Mouse (Mus musculus) ES-E14 (cell line): ENCODE results near the gene Glod5. TPM values are rescaled to one million over a fixed set of nuclear protein-coding genes. Genes with fewer than 3 reads are reported as not detected.

ENCODE experiments used
- DNase-seq: peaks from one replicate; pipeline ENCODE4 v3.0.0-alpha.2; 2013; ENCODE audit warnings: low read depth, low spot score
- H3K27ac ChIP-seq: 2 replicates; pipeline ENCODE4 v1.5.1; 2012; ENCODE audit warnings: low read depth, mild to moderate bottlenecking, low read length, moderate library complexity, mixed read lengths; ENCODE audit not compliant: poor library complexity, insufficient read depth, severe bottlenecking
- H3K36me3 ChIP-seq: 2 replicates; pipeline ENCODE4 v1.6.1; 2012; ENCODE audit warnings: mild to moderate bottlenecking, low read length, moderate library complexity, mixed read lengths; ENCODE audit not compliant: control insufficient read depth, poor library complexity, insufficient read depth, severe bottlenecking
- H3K4me1 ChIP-seq, 2 experiments: fragments of 150-350 bp in 1 of 2; sonication (generic) in 1 of 2; 2 replicates each; pipeline ENCODE4 v1.6.1; 2012; ENCODE audit warnings: low read length in 2 of 2, mild to moderate bottlenecking in 1 of 2, mixed read lengths in 1 of 2; ENCODE audit not compliant: control insufficient read depth in 2 of 2, insufficient read depth in 2 of 2, poor library complexity in 1 of 2
- H3K4me3 ChIP-seq, 2 experiments: fragments of 150-350 bp in 1 of 2; sonication (generic) in 1 of 2; 2 replicates each; pipeline ENCODE4 v1.5.1; 2012; ENCODE audit warnings: low read length in 2 of 2, low read depth in 1 of 2, mild to moderate bottlenecking in 1 of 2, mixed read lengths in 1 of 2; ENCODE audit not compliant: insufficient read depth in 1 of 2, poor library complexity in 1 of 2, severe bottlenecking in 1 of 2
- H3K9ac ChIP-seq: 2 replicates; pipeline ENCODE4 v1.6.1; 2012; ENCODE audit warnings: low read depth, mild to moderate bottlenecking, low read length, mixed read lengths; ENCODE audit not compliant: poor library complexity, insufficient read depth, severe bottlenecking
- H3K9me3 ChIP-seq: fragments of 150-350 bp; sonication (generic); 2 replicates; pipeline ENCODE4 v1.6.1; 2012; ENCODE audit warnings: low read depth, mild to moderate bottlenecking, low read length; ENCODE audit not compliant: control insufficient read depth, insufficient read depth
- CHD2 ChIP-seq: IDR thresholded peaks from 2 replicates; pipeline ENCODE4 v1.6.1; 2014; ENCODE audit warnings: mild to moderate bottlenecking, low read depth, low read length, inconsistent platforms
- HCFC1 ChIP-seq: IDR thresholded peaks from 2 replicates; pipeline ENCODE4 v1.6.1; 2012; ENCODE audit warnings: low read length, inconsistent platforms, borderline replicate concordance; ENCODE audit not compliant: insufficient read depth
- MAFK ChIP-seq: IDR thresholded peaks from 2 replicates; pipeline ENCODE4 v1.6.1; 2014; ENCODE audit warnings: mild to moderate bottlenecking, low read depth, low read length, inconsistent platforms; ENCODE audit not compliant: insufficient read depth
- ZC3H11A ChIP-seq: IDR thresholded peaks from 2 replicates; pipeline ENCODE4 v1.6.1; 2012; ENCODE audit warnings: low read depth, mild to moderate bottlenecking, inconsistent platforms, low read length, borderline replicate concordance
- ZNF384 ChIP-seq: IDR thresholded peaks from 2 replicates; pipeline ENCODE4 v1.6.1; 2012; ENCODE audit warnings: low read depth, low read length, inconsistent platforms
- in situ Hi-C, 2 experiments: fragments of 600-800 bp; cut with MboI; formaldehyde crosslinking; loops; one replicate each; pipeline ENCODE4 v1.15.1; 2025; ENCODE audit warnings: low sequenced_read_pairs in 2 of 2, inconsistent platforms in 1 of 2; ENCODE audit not compliant: unreplicated experiment in 2 of 2
- total RNA-seq: library from RNA; depleted of rRNA; stranded (reverse); fragments of 300-350 nt; gene quantifications from 2 replicates; pipeline ENCODE4 v1.2.3, GENCODE M21; 2012

The Glod5 gene
- total RNA-seq, 1 experiment = 4.6 TPM

- no peak overlapping the region for H3K4me3 ChIP-seq
- in situ Hi-C loops = no loop called here
These were observed 17.6 kb downstream of the Glod5 start for GRCm38 (mm10) chrX:8000546-8001192.

GRCm38 (mm10) chrX:7993068-7993735 is 25.1 kb downstream of the Glod5 start:
- no peak overlapping the region for H3K9ac ChIP-seq
- 0 out of 4 replicates have a peak overlapping the region, but pooled peaks of 1 of the 2 experiments have one; percentile 1 for H3K4me3 ChIP-seq
- no peaks in the 10 kb centered on the region for H3K9me3 ChIP-seq
- H3K36me3 ChIP-seq = no peaks in the 10 kb centered on the region
- DNase-seq = peak; percentile 31
- H3K4me1 ChIP-seq = peaks cover 0 to 7% of the 10 kb centered on the region in 2 experiments; a peak in 2 of 4 replicates
- H3K27ac ChIP-seq = peak overlapping the region; percentile 47; the same call in 1 of the 2 replicates
- in situ Hi-C loops = no loop called here
- TF ChIP-seq CHD2 (no peak), HCFC1 (no peak), ZNF384 (no peak), MAFK (no peak)

More at GRCm38 (mm10) chrX:8000546-8001192, 17.6 kb downstream of the Glod5 start:
- Histone ChIP-seq H3K9me3 (no peaks in the 10 kb centered on the region), H3K4me1 (peaks cover 0 to 7% of the 10 kb centered on the region in 2 experiments; a peak in 1 of 4 replicates), H3K27ac (peak overlapping the region; percentile 66; the same call in 1 of the 2 replicates), H3K36me3 (no peaks in the 10 kb centered on the region), H3K9ac (no peak overlapping the region)
- no peak for DNase-seq
- TF ChIP-seq MAFK = peak; percentile 41; the same call in 1 of the 2 replicates
- TF ChIP-seq CHD2 = no peak

- in situ Hi-C loops = no loop called here
- no peak for TF ChIP-seq ZC3H11A
- TF ChIP-seq ZNF384 = no peak
- no peak for TF ChIP-seq MAFK
- peak; percentile 22 for DNase-seq
- no peaks in the 10 kb centered on the region for H3K36me3 ChIP-seq
- H3K9ac ChIP-seq = no peak overlapping the region
- H3K4me1 ChIP-seq = peaks cover 0 to 7% of the 10 kb centered on the region in 2 experiments; a peak in 2 of 4 replicates
- no peak overlapping the region for H3K27ac ChIP-seq
- H3K4me3 ChIP-seq = no peak overlapping the region
- no peaks in the 10 kb centered on the region for H3K9me3 ChIP-seq
These were observed 25.8 kb downstream of the Glod5 start for GRCm38 (mm10) chrX:7992379-7993067.

GRCm38 (mm10) chrX:7981368-7981767 is 36.9 kb downstream of the Glod5 start:
- Histone ChIP-seq H3K4me3 (no peak overlapping the region), H3K36me3 (no peaks in the 10 kb centered on the region), H3K9ac (no peak overlapping the region), H3K4me1 (peaks cover 0 to 2% of the 10 kb centered on the region in 2 experiments; a peak in 1 of 4 replicates), H3K27ac (no peak overlapping the region), H3K9me3 (no peaks in the 10 kb centered on the region)
- DNase-seq = no peak
- in situ Hi-C loops = no loop called here
- TF ChIP-seq MAFK (no peak), CHD2 (no peak), ZNF384 (no peak), ZC3H11A (no peak), HCFC1 (no peak)
